In genomic region chr7:4943223-4943815, GRCm38 (mm10) we compare ENCODE assay signal across 8 mouse cellular contexts. TPM values are rescaled to one million over a fixed set of nuclear protein-coding genes. Genes with fewer than 3 reads are reported as not detected.
DNase-seq lines count a peak whose midpoint lies in the region; ATAC-seq and TF ChIP-seq lines count a peak whose summit lies in the region.

No protein-coding gene starts in this region.

- WGBS in lung, embryonic 16.5 days, result 17% methylated on average over 15 of the region's 15 CpGs

- H3K27me3 ChIP-seq in MEL (ENCODE audit: control insufficient read depth in 1 of 2, insufficient read depth in 2 of 2, low read length in 2 of 2), result no peaks in the 10 kb centered on the region
- no peaks in the 10 kb centered on the region for H3K27me3 ChIP-seq in lung, embryonic 16.5 days (ENCODE audit: control insufficient read depth, insufficient read depth, low read depth, low read length)

- peak; percentile 87 for TF ChIP-seq RAD21 in MEL (IDR thresholded peaks at IDR 0.05; ENCODE audit: low read depth, low read length)

- no peaks in the 10 kb centered on the region for H3K9me3 ChIP-seq in MEL (replicated peaks; ENCODE audit: insufficient read depth, low read length)
- H3K9me3 ChIP-seq in lung, embryonic 16.5 days (ENCODE audit: control insufficient read depth, low read length), result no peaks in the 10 kb centered on the region

- H3K4me2 ChIP-seq in lung, embryonic 16.5 days (ENCODE audit: low read depth, low read length), result peak overlapping the region; percentile 55

- peak; percentile 86 to 99 (median 95) for TF ChIP-seq CTCF in MEL (IDR thresholded peaks at IDR 0.05 in 2 of 3, conservative IDR thresholded peaks at IDR 0.05 in 1 of 3; ENCODE audit: control insufficient read depth in 1 of 3, insufficient read depth in 1 of 3, low read depth in 2 of 3, low read length in 3 of 3, poor library complexity in 1 of 3, severe bottlenecking in 1 of 3)

- peak overlapping the region; percentile 33 for H3K9ac ChIP-seq in MEL (ENCODE audit: control insufficient read depth, low read depth, low read length, poor library complexity, severe bottlenecking)
- H3K9ac ChIP-seq in lung, embryonic 16.5 days (ENCODE audit: low read length), result no peak overlapping the region

- no peak overlapping the region for H3K27ac ChIP-seq in MEL (ENCODE audit: control insufficient read depth, low read depth, low read length)
- H3K27ac ChIP-seq in lung, embryonic 16.5 days (ENCODE audit: low read length), result no peak overlapping the region

- TF ChIP-seq EP300 in MEL (IDR thresholded peaks at IDR 0.05; ENCODE audit: low read depth in 1 of 2, low read length in 2 of 2), result no peak

- no peaks in the 10 kb centered on the region for H3K79me2 ChIP-seq in MEL (ENCODE audit: control insufficient read depth, insufficient read depth, low read length, poor library complexity)

- H3K36me3 ChIP-seq in MEL (ENCODE audit: control insufficient read depth in 1 of 2, insufficient read depth in 2 of 2, low read length in 2 of 2), result no peaks in the 10 kb centered on the region
- H3K36me3 ChIP-seq in lung, embryonic 16.5 days (ENCODE audit: control insufficient read depth, insufficient read depth, low read length), result no peaks in the 10 kb centered on the region

- peak; percentile 90 to 92 for ATAC-seq in hematopoietic stem cell, adult 5-6 weeks (replicated peaks in 1 of 2; ENCODE audit: insufficient read depth in 1 of 2, low FRiP score in 2 of 2, low TSS enrichment in 1 of 2, low read depth in 1 of 2, poor library complexity in 2 of 2, severe bottlenecking in 2 of 2)
- peak; percentile 87 for ATAC-seq in lung, embryonic 16.5 days (ENCODE audit: low read depth)

- H3K4me1 ChIP-seq in MEL (ENCODE audit: control insufficient read depth in 1 of 2, insufficient read depth in 2 of 2, low read length in 2 of 2), result no peaks in the 10 kb centered on the region
- H3K4me1 ChIP-seq in lung, embryonic 16.5 days (replicated peaks; ENCODE audit: control insufficient read depth, insufficient read depth, low read length), result no peaks in the 10 kb centered on the region; the same call in 1 of the 2 replicates

- H3K4me3 ChIP-seq in MEL (ENCODE audit: control insufficient read depth in 1 of 2, insufficient read depth in 1 of 2, low read depth in 2 of 2, low read length in 2 of 2), result peak overlapping the region; percentile 35 to 56
- H3K4me3 ChIP-seq in lung, embryonic 16.5 days (ENCODE audit: low read length), result peak overlapping the region; percentile 31

- TF ChIP-seq POLR2A in MEL (IDR thresholded peaks at IDR 0.05; ENCODE audit: control insufficient read depth in 1 of 2, insufficient read depth in 1 of 2, low read depth in 1 of 2, low read length in 2 of 2, poor library complexity in 1 of 2), result no peak

- DNase-seq in MEL (ENCODE audit: low read depth, low spot score), result peak; percentile 93
- DNase-seq in cerebellum, adult 8-10 months, result peak; percentile 98
- DNase-seq in forelimb bud, embryonic 11.5 days (ENCODE audit: low read depth, low spot score), result peak; percentile 94
- DNase-seq in layer of hippocampus, adult 9-10 months (ENCODE audit: low spot score), result peak; percentile 96
- DNase-seq in ovary, postnatal 10 days (ENCODE audit: low spot score), result peak; percentile 96
- peak; percentile 82 to 92 for DNase-seq in thymus, postnatal 10 days (ENCODE audit: low spot score in 2 of 2)

TF ChIP-seq in MEL, 35 proteins besides CTCF, POLR2A, EP300 and RAD21:
- TF ChIP-seq SMC3 (IDR thresholded peaks at IDR 0.05; ENCODE audit: low read depth, low read length) (peak; percentile 100), ELF1 (IDR thresholded peaks at IDR 0.05; ENCODE audit: low read depth, low read length) (no peak), HCFC1 (IDR thresholded peaks at IDR 0.05; ENCODE audit: low read depth, low read length) (0 out of 2 replicates have a peak, but pooled peaks have one; percentile 44), MAZ (IDR thresholded peaks at IDR 0.05; ENCODE audit: low read depth, low read length) (peak; percentile 89), SIN3A (IDR thresholded peaks at IDR 0.05; ENCODE audit: low read length) (peak; percentile 60; the same call in 1 of the 2 replicates), CHD2 (IDR thresholded peaks at IDR 0.05; ENCODE audit: low read length) (peak; percentile 96), ZNF384 (IDR thresholded peaks at IDR 0.05; ENCODE audit: low read depth, low read length) (no peak), BHLHE40 (IDR thresholded peaks at IDR 0.05; ENCODE audit: borderline replicate concordance, low read depth, low read length) (peak; percentile 54; the same call in 1 of the 2 replicates), ZC3H11A (IDR thresholded peaks at IDR 0.05; ENCODE audit: low read depth, low read length) (peak; percentile 87), MXI1 (IDR thresholded peaks at IDR 0.05; ENCODE audit: low read depth, low read length) (no peak)

RNA-seq across cellular contexts. Expression of gene Ssc5d, which starts 17.7 kb away (rescaled TPM):
- total RNA-seq in MEL (2012; rRNA removed), result 0.04 TPM in 1 of 2 replicates, not detected in the other
- under 1 TPM in 1 of 2 experiments, not detected in 1; 0.17 TPM for polyA plus RNA-seq in MEL (2012; ENCODE audit: insufficient read depth in 1 of 2, insufficient read length in 2 of 2, low read depth in 1 of 2, low replicate concordance in 2 of 2, missing spikeins in 1 of 2)
- not detected in 2 replicates for total RNA-seq in hematopoietic stem cell, adult 5-6 weeks (2017)
- polyA plus RNA-seq in lung, embryonic 16.5 days (2015; fragmentation: Nextera tagmentation; extraction: Ambion mirVana), result 2.1 and 2.4 TPM in 2 replicates

RNA-seq across cellular contexts. Expression of gene Sbk2, which starts 20.9 kb away (rescaled TPM):
- total RNA-seq in MEL (2012; rRNA removed), result not detected in 2 replicates
- polyA plus RNA-seq in MEL (2012; ENCODE audit: insufficient read depth in 1 of 2, insufficient read length in 2 of 2, low read depth in 1 of 2, low replicate concordance in 2 of 2, missing spikeins in 1 of 2), result not detected
- not detected in 2 replicates for total RNA-seq in hematopoietic stem cell, adult 5-6 weeks (2017)
- polyA plus RNA-seq in lung, embryonic 16.5 days (2015; fragmentation: Nextera tagmentation; extraction: Ambion mirVana), result 0.85 and 1.0 TPM in 2 replicates

RNA-seq across cellular contexts. Expression of gene Nat14, which starts 21.5 kb away (rescaled TPM):
- 0.81 and 0.85 TPM in 2 replicates for total RNA-seq in MEL (2012; rRNA removed)
- 1 to 10 TPM in 1 of 2 experiments, not detected in 1; 1.9 TPM for polyA plus RNA-seq in MEL (2012; ENCODE audit: insufficient read depth in 1 of 2, insufficient read length in 2 of 2, low read depth in 1 of 2, low replicate concordance in 2 of 2, missing spikeins in 1 of 2)
- not detected in 2 replicates for total RNA-seq in hematopoietic stem cell, adult 5-6 weeks (2017)
- 2.5 and 2.7 TPM in 2 replicates for polyA plus RNA-seq in lung, embryonic 16.5 days (2015; fragmentation: Nextera tagmentation; extraction: Ambion mirVana)

RNA-seq across cellular contexts. Expression of gene Sbk3, which starts 27.6 kb away (rescaled TPM):
- total RNA-seq in MEL (2012; rRNA removed), result not detected in 2 replicates
- not detected for polyA plus RNA-seq in MEL (2012; ENCODE audit: insufficient read depth in 1 of 2, insufficient read length in 2 of 2, low read depth in 1 of 2, low replicate concordance in 2 of 2, missing spikeins in 1 of 2)
- total RNA-seq in hematopoietic stem cell, adult 5-6 weeks (2017), result not detected in 2 replicates
- polyA plus RNA-seq in lung, embryonic 16.5 days (2015; fragmentation: Nextera tagmentation; extraction: Ambion mirVana), result 0.72 and 1.0 TPM in 2 replicates

RNA-seq across cellular contexts. Expression of gene Zfp628, which starts 28.3 kb away (rescaled TPM):
- 2.5 and 3.3 TPM in 2 replicates for total RNA-seq in MEL (2012; rRNA removed)
- polyA plus RNA-seq in MEL (2012; ENCODE audit: insufficient read depth in 1 of 2, insufficient read length in 2 of 2, low read depth in 1 of 2, low replicate concordance in 2 of 2, missing spikeins in 1 of 2), result 10 to 100 TPM in 1 of 2 experiments, not detected in 1; 17.6 TPM
- total RNA-seq in hematopoietic stem cell, adult 5-6 weeks (2017), result 2.2 and 3.2 TPM in 2 replicates
- polyA plus RNA-seq in lung, embryonic 16.5 days (2015; fragmentation: Nextera tagmentation; extraction: Ambion mirVana), result 3.4 and 3.7 TPM in 2 replicates
